Mouse (Mus musculus) thymus, adult 2 months (tissue): ENCODE data around the gene Alox5. TPM values are rescaled to one million over a fixed set of nuclear protein-coding genes. Genes with fewer than 3 reads are reported as not detected.

Source experiments
- DNase-seq: peaks from one replicate; pipeline ENCODE4 v3.0.0; 2021
- H3K27ac ChIP-seq: fragments of 200-500 bp; 2 replicates; pipeline ENCODE4 v1.5.1; 2012; ENCODE audit warnings: low read length, control low read depth; ENCODE audit not compliant: control insufficient read depth, insufficient read depth
- H3K27me3 ChIP-seq: fragments of 200-500 bp; 2 replicates; pipeline ENCODE4 v1.6.1; 2012; ENCODE audit warnings: mild to moderate bottlenecking, low read length, moderate library complexity, mixed read lengths; ENCODE audit not compliant: control insufficient read depth, insufficient read depth
- H3K36me3 ChIP-seq: fragments of 200-500 bp; 2 replicates; pipeline ENCODE4 v1.6.1; 2012; ENCODE audit warnings: mild to moderate bottlenecking, low read length, moderate library complexity; ENCODE audit not compliant: control insufficient read depth, insufficient read depth
- H3K4me1 ChIP-seq: fragments of 200-500 bp; replicated peaks from 2 replicates; pipeline ENCODE4 v1.6.1; 2012; ENCODE audit warnings: low read length; ENCODE audit not compliant: control insufficient read depth, insufficient read depth
- H3K4me3 ChIP-seq: fragments of 200-500 bp; 2 replicates; pipeline ENCODE4 v1.5.1; 2012; ENCODE audit warnings: mild to moderate bottlenecking, low read length, control low read depth, moderate library complexity; ENCODE audit not compliant: control insufficient read depth, insufficient read depth
- CTCF ChIP-seq: fragments of 200-500 bp; IDR thresholded peaks from 2 replicates; pipeline ENCODE4 v1.5.1; 2012; ENCODE audit warnings: mild to moderate bottlenecking, control low read depth, low read length, moderate library complexity, borderline replicate concordance; ENCODE audit not compliant: control insufficient read depth, poor library complexity, insufficient read depth; ENCODE audit errors: extremely low read depth
- POLR2A ChIP-seq: fragments of 200-500 bp; IDR thresholded peaks from 2 replicates; pipeline ENCODE4 v1.6.1; 2012; ENCODE audit warnings: mild to moderate bottlenecking, low read length, control low read depth, moderate library complexity; ENCODE audit not compliant: control insufficient read depth, poor library complexity, insufficient read depth; ENCODE audit errors: extremely low read depth
- WGBS: fragments of 180-500 bp; shearing (Covaris S2); methylation state at CpG from one replicate; pipeline ENCODE4 v1.1.7; 2018; 5-methylcytosine and 5-hydroxymethylcytosine counted together
- polyA plus RNA-seq: library from polyadenylated mRNA; depleted of rRNA; stranded (reverse); fragments of >200 nt; gene quantifications from 2 replicates; pipeline ENCODE4 v1.2.3, GENCODE M21; 2012

Gene Alox5
- polyA plus RNA-seq, 1 experiment: 5.3 TPM

- DNase-seq: no peak
- Histone ChIP-seq H3K27me3 (no peaks in the 10 kb centered on the region), H3K27ac (no peak overlapping the region), H3K4me1 (no peaks in the 10 kb centered on the region; the same call in 1 of the 2 replicates), H3K36me3 (no peaks in the 10 kb centered on the region), H3K4me3 (no peak overlapping the region)
- 98% methylated on average over 1 of the region's 1 CpGs for WGBS
- TF ChIP-seq CTCF (no peak), POLR2A (no peak)
These were observed 72.9 kb downstream of the Alox5 start for GRCm38 (mm10) chr6:116388068-116388467.

GRCm38 (mm10) chr6:116386506-116386905 lies 74.5 kb downstream of the Alox5 start:
- H3K4me1 ChIP-seq: no peaks in the 10 kb centered on the region; the same call in 1 of the 2 replicates
- WGBS: 96% methylated on average over 3 of the region's 3 CpGs
- no peak for DNase-seq
- H3K27ac ChIP-seq: no peak overlapping the region
- H3K4me3 ChIP-seq: no peak overlapping the region
- no peaks in the 10 kb centered on the region for H3K27me3 ChIP-seq
- no peak for TF ChIP-seq CTCF
- no peak for TF ChIP-seq POLR2A
- no peaks in the 10 kb centered on the region for H3K36me3 ChIP-seq

- no peak for TF ChIP-seq POLR2A
- no peak for TF ChIP-seq CTCF
- H3K36me3 ChIP-seq: no peaks in the 10 kb centered on the region
- H3K4me3 ChIP-seq: no peak overlapping the region
- no peaks in the 10 kb centered on the region; the same call in 1 of the 2 replicates for H3K4me1 ChIP-seq
- no peaks in the 10 kb centered on the region for H3K27me3 ChIP-seq
- 81% methylated on average over 4 of the region's 4 CpGs for WGBS
- no peak overlapping the region for H3K27ac ChIP-seq
- no peak for DNase-seq
These were observed 74.9 kb downstream of the Alox5 start for GRCm38 (mm10) chr6:116386045-116386415.

GRCm38 (mm10) chr6:116385194-116386044 lies 75.6 kb downstream of the Alox5 start:
- H3K27me3 ChIP-seq: no peaks in the 10 kb centered on the region
- WGBS: 87% methylated on average over 5 of the region's 5 CpGs
- no peaks in the 10 kb centered on the region for H3K36me3 ChIP-seq
- no peak overlapping the region for H3K27ac ChIP-seq
- H3K4me1 ChIP-seq: no peaks in the 10 kb centered on the region; the same call in 1 of the 2 replicates
- H3K4me3 ChIP-seq: no peak overlapping the region
- no peak for DNase-seq
- TF ChIP-seq POLR2A (no peak), CTCF (no peak)

GRCm38 (mm10) chr6:116383582-116383981 lies 77.4 kb downstream of the Alox5 start:
- H3K4me3 ChIP-seq: no peak overlapping the region
- H3K4me1 ChIP-seq: no peaks in the 10 kb centered on the region; the same call in 1 of the 2 replicates
- H3K36me3 ChIP-seq: no peaks in the 10 kb centered on the region
- 88% methylated on average over 10 of the region's 10 CpGs for WGBS
- no peaks in the 10 kb centered on the region for H3K27me3 ChIP-seq
- no peak overlapping the region for H3K27ac ChIP-seq
- no peak for DNase-seq
- no peak for TF ChIP-seq POLR2A
- no peak for TF ChIP-seq CTCF

GRCm38 (mm10) chr6:116381605-116382004 lies 79.4 kb downstream of the Alox5 start:
- no peak for DNase-seq
- H3K36me3 ChIP-seq: no peaks in the 10 kb centered on the region

More at GRCm38 (mm10) chr6:116381605-116382004, 79.4 kb downstream of the Alox5 start:
- no peak for TF ChIP-seq POLR2A
- no peak for TF ChIP-seq CTCF
- no peaks in the 10 kb centered on the region for H3K27me3 ChIP-seq
- no peaks in the 10 kb centered on the region; the same call in 1 of the 2 replicates for H3K4me1 ChIP-seq
- no peak overlapping the region for H3K27ac ChIP-seq
- H3K4me3 ChIP-seq: no peak overlapping the region
- 48% methylated on average over 2 of the region's 2 CpGs for WGBS
